Mouse (Mus musculus) heart, adult 2 months (tissue): ENCODE measurements around the gene Snrpg.

Source experiments
- CTCF ChIP-seq: fragments of 200-600 bp; IDR thresholded peaks from 2 replicates; pipeline ENCODE4 v1.8.1; 2022; ENCODE audit warnings: antibody characterized with exemption, mild to moderate bottlenecking, moderate library complexity
- EP300 ChIP-seq: fragments of 200-500 bp; IDR thresholded peaks from 2 replicates; pipeline ENCODE4 v1.6.1; 2011; ENCODE audit warnings: low read depth, low read length, control low read depth; ENCODE audit not compliant: insufficient read depth
- POLR2A ChIP-seq: fragments of 200-500 bp; IDR thresholded peaks from 2 replicates; pipeline ENCODE4 v1.6.1; 2011; ENCODE audit warnings: mild to moderate bottlenecking, low read depth, low read length, control low read depth; ENCODE audit not compliant: insufficient read depth

GRCm38 (mm10) chr6:86418711-86419110, 47.6 kb downstream of the Snrpg start:
- TF ChIP-seq CTCF (no peak), EP300 (no peak), POLR2A (no peak)
